Mouse (Mus musculus) forebrain, embryonic 15.5 days (tissue): ENCODE results near the gene Esrrg. TPM values are rescaled to one million over a fixed set of nuclear protein-coding genes. Genes with fewer than 3 reads are reported as not detected.

Experiments used
- ATAC-seq: fragments of 200-750 bp; cut with Nextera tagmentation; replicated peaks from 2 replicates; pipeline ENCODE4 v1.8.0; 2017; ENCODE audit warnings: mild to moderate bottlenecking, moderate TSS enrichment, moderate library complexity
- H3K27ac ChIP-seq: fragments of 300-500 bp; sonication (generic); replicated peaks from 2 replicates; pipeline ENCODE4 v1.5.1; 2015; ENCODE audit warnings: mild to moderate bottlenecking, inconsistent platforms
- H3K27me3 ChIP-seq: fragments of 300-500 bp; sonication (generic); 2 replicates; pipeline ENCODE4 v1.6.1; 2015; ENCODE audit warnings: inconsistent platforms
- H3K36me3 ChIP-seq: fragments of 300-500 bp; sonication (generic); 2 replicates; pipeline ENCODE4 v1.6.1; 2015; ENCODE audit warnings: mild to moderate bottlenecking, inconsistent platforms
- H3K4me1 ChIP-seq: fragments of 300-500 bp; sonication (generic); 2 replicates; pipeline ENCODE4 v1.6.1; 2015; ENCODE audit warnings: inconsistent platforms
- H3K4me2 ChIP-seq: fragments of 300-500 bp; sonication (generic); replicated peaks from 2 replicates; pipeline ENCODE4 v1.6.1; 2015; ENCODE audit warnings: mild to moderate bottlenecking, inconsistent platforms
- H3K4me3 ChIP-seq: fragments of 300-500 bp; sonication (generic); 2 replicates; pipeline ENCODE4 v1.5.1; 2015; ENCODE audit warnings: mild to moderate bottlenecking, inconsistent platforms
- H3K9ac ChIP-seq: fragments of 300-500 bp; sonication (generic); replicated peaks from 2 replicates; pipeline ENCODE4 v1.6.1; 2015; ENCODE audit warnings: mild to moderate bottlenecking, inconsistent platforms
- H3K9me3 ChIP-seq: fragments of 300-500 bp; sonication (generic); 2 replicates; pipeline ENCODE4 v1.6.1; 2016; ENCODE audit warnings: inconsistent platforms
- WGBS: fragments of 180-500 bp; shearing (Covaris S2); methylation state at CpG from one replicate; pipeline ENCODE4 v1.1.7; 2015; ENCODE audit warnings: mixed read lengths; 5-methylcytosine and 5-hydroxymethylcytosine counted together
- polyA plus RNA-seq: library from polyadenylated mRNA; unstranded; fragments of >200 nt; fragmentation: Nextera tagmentation; extraction: Ambion mirVana; gene quantifications from 2 replicates; pipeline ENCODE4 v1.2.1, GENCODE M21; 2015

Gene Esrrg
- polyA plus RNA-seq, 1 experiment from 2014 or later, result 9.9 TPM

GRCm38 (mm10) chr1:187609021-187609852 is 646 bp downstream of the Esrrg start:
- Histone ChIP-seq H3K4me1 (peaks cover 60% of the 10 kb centered on the region), H3K9me3 (no peaks in the 10 kb centered on the region), H3K36me3 (no peaks in the 10 kb centered on the region), H3K4me3 (peak overlapping the region; percentile 35), H3K4me2 (peak overlapping the region; percentile 66), H3K9ac (peak overlapping the region; percentile 22), H3K27me3 (peaks cover 74% of the 10 kb centered on the region), H3K27ac (no peak overlapping the region)
- ATAC-seq, result no peak; the same call in 1 of the 2 replicates
- WGBS, result under 1% methylated on average over 69 of the region's 72 CpGs

- Histone ChIP-seq H3K4me2 (peak overlapping the region; percentile 66), H3K36me3 (no peaks in the 10 kb centered on the region), H3K9ac (no peak overlapping the region), H3K9me3 (no peaks in the 10 kb centered on the region), H3K27ac (no peak overlapping the region), H3K27me3 (peaks cover 68% of the 10 kb centered on the region), H3K4me1 (peaks cover 54% of the 10 kb centered on the region), H3K4me3 (peak overlapping the region; percentile 35)
- WGBS, result 3% methylated on average over 16 of the region's 16 CpGs
- no peak for ATAC-seq
These were observed 1.3 kb downstream of the Esrrg start for GRCm38 (mm10) chr1:187609853-187610230.

GRCm38 (mm10) chr1:187610336-187610948 is 1.9 kb downstream of the Esrrg start:
- ATAC-seq, result no peak
- H3K36me3 ChIP-seq, result no peaks in the 10 kb centered on the region
- peaks cover 62% of the 10 kb centered on the region for H3K27me3 ChIP-seq
- H3K9ac ChIP-seq, result no peak overlapping the region
- no peaks in the 10 kb centered on the region for H3K9me3 ChIP-seq
- H3K4me2 ChIP-seq, result no peak overlapping the region
- 27% methylated on average over 8 of the region's 9 CpGs for WGBS
- no peak overlapping the region for H3K4me3 ChIP-seq
- no peak overlapping the region for H3K27ac ChIP-seq
- H3K4me1 ChIP-seq, result peaks cover 48% of the 10 kb centered on the region

- no peak for ATAC-seq
- H3K9ac ChIP-seq, result no peak overlapping the region
- H3K27me3 ChIP-seq, result peaks cover 49% of the 10 kb centered on the region
- WGBS, result 43% methylated on average over 5 of the region's 5 CpGs
- H3K27ac ChIP-seq, result no peak overlapping the region
- H3K4me2 ChIP-seq, result no peak overlapping the region
- H3K4me1 ChIP-seq, result peaks cover 34% of the 10 kb centered on the region
- H3K4me3 ChIP-seq, result no peak overlapping the region
- H3K9me3 ChIP-seq, result no peaks in the 10 kb centered on the region
- H3K36me3 ChIP-seq, result no peaks in the 10 kb centered on the region
These were observed 3.3 kb downstream of the Esrrg start for GRCm38 (mm10) chr1:187611925-187612324.

GRCm38 (mm10) chr1:187613277-187613676 is 4.7 kb downstream of the Esrrg start:
- H3K4me1 ChIP-seq, result peaks cover 21% of the 10 kb centered on the region
- H3K9ac ChIP-seq, result no peak overlapping the region
- H3K27me3 ChIP-seq, result peaks cover 37% of the 10 kb centered on the region
- H3K27ac ChIP-seq, result no peak overlapping the region
- no peaks in the 10 kb centered on the region for H3K9me3 ChIP-seq
- no peak overlapping the region for H3K4me2 ChIP-seq
- WGBS, result 51% methylated on average over 3 of the region's 3 CpGs
- no peaks in the 10 kb centered on the region for H3K36me3 ChIP-seq
- no peak overlapping the region for H3K4me3 ChIP-seq
- ATAC-seq, result no peak

GRCm38 (mm10) chr1:187623981-187624380 is 15.4 kb downstream of the Esrrg start:
- no peaks in the 10 kb centered on the region for H3K4me1 ChIP-seq
- H3K27ac ChIP-seq, result no peak overlapping the region
- no peaks in the 10 kb centered on the region for H3K9me3 ChIP-seq
- H3K4me3 ChIP-seq, result no peak overlapping the region
- no peaks in the 10 kb centered on the region for H3K27me3 ChIP-seq
- no peak overlapping the region for H3K4me2 ChIP-seq
- ATAC-seq, result no peak
- no peak overlapping the region for H3K9ac ChIP-seq
- WGBS, result 92% methylated on average over 3 of the region's 3 CpGs
- no peaks in the 10 kb centered on the region for H3K36me3 ChIP-seq

GRCm38 (mm10) chr1:187630361-187630760 is 21.8 kb downstream of the Esrrg start:
- H3K4me3 ChIP-seq, result no peak overlapping the region
- no peak overlapping the region for H3K9ac ChIP-seq
- WGBS, result 86% methylated on average over 8 of the region's 8 CpGs
- H3K27me3 ChIP-seq, result no peaks in the 10 kb centered on the region
- no peak overlapping the region for H3K4me2 ChIP-seq
- H3K9me3 ChIP-seq, result no peaks in the 10 kb centered on the region
- H3K36me3 ChIP-seq, result no peaks in the 10 kb centered on the region
- no peak for ATAC-seq
- H3K27ac ChIP-seq, result no peak overlapping the region
- no peaks in the 10 kb centered on the region for H3K4me1 ChIP-seq

- 89% methylated on average over 8 of the region's 8 CpGs for WGBS
- no peak for ATAC-seq
- Histone ChIP-seq H3K9ac (no peak overlapping the region), H3K27me3 (no peaks in the 10 kb centered on the region), H3K9me3 (no peaks in the 10 kb centered on the region), H3K4me3 (no peak overlapping the region), H3K36me3 (no peaks in the 10 kb centered on the region), H3K27ac (no peak overlapping the region), H3K4me2 (no peak overlapping the region), H3K4me1 (no peaks in the 10 kb centered on the region)
These were observed 22.9 kb downstream of the Esrrg start for GRCm38 (mm10) chr1:187631486-187631885.

GRCm38 (mm10) chr1:187645258-187645657 is 36.7 kb downstream of the Esrrg start:
- no peak for ATAC-seq
- Histone ChIP-seq H3K27me3 (no peaks in the 10 kb centered on the region), H3K9ac (no peak overlapping the region), H3K36me3 (no peaks in the 10 kb centered on the region), H3K4me1 (no peaks in the 10 kb centered on the region), H3K9me3 (no peaks in the 10 kb centered on the region), H3K4me3 (no peak overlapping the region), H3K27ac (no peak overlapping the region), H3K4me2 (no peak overlapping the region)
- 90% methylated on average over 8 of the region's 8 CpGs for WGBS

GRCm38 (mm10) chr1:187648551-187648950 is 40.0 kb downstream of the Esrrg start:
- Histone ChIP-seq H3K36me3 (no peaks in the 10 kb centered on the region), H3K27ac (no peak overlapping the region), H3K9me3 (no peaks in the 10 kb centered on the region), H3K4me2 (no peak overlapping the region), H3K27me3 (no peaks in the 10 kb centered on the region), H3K9ac (no peak overlapping the region), H3K4me3 (no peak overlapping the region), H3K4me1 (0 out of 2 replicates have a peak, but pooled peaks cover 4% of the 10 kb centered on the region)
- 93% methylated on average over 8 of the region's 8 CpGs for WGBS
- no peak for ATAC-seq

GRCm38 (mm10) chr1:187649871-187650270 is 41.3 kb downstream of the Esrrg start:
- Histone ChIP-seq H3K36me3 (no peaks in the 10 kb centered on the region), H3K9ac (no peak overlapping the region), H3K4me3 (no peak overlapping the region), H3K4me1 (0 out of 2 replicates have a peak, but pooled peaks cover 4% of the 10 kb centered on the region), H3K9me3 (no peaks in the 10 kb centered on the region), H3K27me3 (no peaks in the 10 kb centered on the region), H3K27ac (no peak overlapping the region), H3K4me2 (no peak overlapping the region)
- no peak for ATAC-seq
- 55% methylated on average over 5 of the region's 5 CpGs for WGBS

- Histone ChIP-seq H3K9me3 (no peaks in the 10 kb centered on the region), H3K36me3 (no peaks in the 10 kb centered on the region), H3K4me3 (peak overlapping the region; percentile 70), H3K4me2 (peak overlapping the region; percentile 98), H3K9ac (peak overlapping the region; percentile 76), H3K27me3 (no peaks in the 10 kb centered on the region), H3K27ac (peak overlapping the region; percentile 19), H3K4me1 (0 out of 2 replicates have a peak, but pooled peaks cover 4% of the 10 kb centered on the region)
- WGBS, result 7% methylated on average over 24 of the region's 24 CpGs
- peak; percentile 61 for ATAC-seq
These were observed 42.4 kb downstream of the Esrrg start for GRCm38 (mm10) chr1:187650786-187651687.
